Mouse (Mus musculus) intestine, embryonic 16.5 days (tissue): ENCODE measurements around the gene Fam183b. TPM values are rescaled to one million over a fixed set of nuclear protein-coding genes. Genes with fewer than 3 reads are reported as not detected.
"Not testable (repeated sequence)": the region's sequence is repeated elsewhere in the genome, so short reads cannot be mapped to it uniquely, and the experiment has no call there.

ENCODE experiments used
- ATAC-seq: fragments of 200-750 bp; cut with Nextera tagmentation; 2 replicates; pipeline ENCODE4 v1.8.0; 2017; ENCODE audit warnings: moderate TSS enrichment, moderate library complexity
- H3K27ac ChIP-seq: fragments of 300-500 bp; sonication (generic); 2 replicates; pipeline ENCODE4 v1.5.1; 2014; ENCODE audit warnings: mild to moderate bottlenecking, low read length
- H3K27me3 ChIP-seq: fragments of 300-500 bp; sonication (generic); replicated peaks from 2 replicates; pipeline ENCODE4 v1.6.1; 2014; ENCODE audit warnings: low read length, control low read depth, mixed read lengths; ENCODE audit not compliant: control insufficient read depth, insufficient read depth
- H3K36me3 ChIP-seq: fragments of 300-500 bp; sonication (generic); 2 replicates; pipeline ENCODE4 v1.6.1; 2014; ENCODE audit warnings: low read length, control low read depth; ENCODE audit not compliant: control insufficient read depth, insufficient read depth
- H3K4me1 ChIP-seq: fragments of 300-500 bp; sonication (generic); 2 replicates; pipeline ENCODE4 v1.6.1; 2014; ENCODE audit warnings: low read length, control low read depth, mixed read lengths; ENCODE audit not compliant: control insufficient read depth, insufficient read depth
- H3K4me2 ChIP-seq: fragments of 300-500 bp; sonication (generic); 2 replicates; pipeline ENCODE4 v1.6.1; 2014; ENCODE audit warnings: low read depth, low read length, control low read depth
- H3K4me3 ChIP-seq: fragments of 300-500 bp; sonication (generic); 2 replicates; pipeline ENCODE4 v1.5.1; 2014; ENCODE audit warnings: mild to moderate bottlenecking, low read length
- H3K9ac ChIP-seq: fragments of 300-500 bp; sonication (generic); 2 replicates; pipeline ENCODE4 v1.6.1; 2014; ENCODE audit warnings: low read depth, low read length
- H3K9me3 ChIP-seq: fragments of 300-500 bp; sonication (generic); 2 replicates; pipeline ENCODE4 v1.6.1; 2016; ENCODE audit warnings: low read length, control low read depth; ENCODE audit not compliant: control insufficient read depth
- WGBS: fragments of 180-500 bp; shearing (Covaris S2); extraction: QIAGEN DNeasy Blood & Tissue Kit; methylation state at CpG from one replicate; pipeline ENCODE4 v1.1.7; 2014; 5-methylcytosine and 5-hydroxymethylcytosine counted together
- polyA plus RNA-seq: library from polyadenylated mRNA; unstranded; fragments of >200 nt; fragmentation: Nextera tagmentation; extraction: Ambion mirVana; gene quantifications from 2 replicates; pipeline ENCODE4 v1.2.1, GENCODE M21; 2015

Gene Fam183b
- polyA plus RNA-seq, 1 experiment from 2014 or later, result 10.4 TPM

DNA sequence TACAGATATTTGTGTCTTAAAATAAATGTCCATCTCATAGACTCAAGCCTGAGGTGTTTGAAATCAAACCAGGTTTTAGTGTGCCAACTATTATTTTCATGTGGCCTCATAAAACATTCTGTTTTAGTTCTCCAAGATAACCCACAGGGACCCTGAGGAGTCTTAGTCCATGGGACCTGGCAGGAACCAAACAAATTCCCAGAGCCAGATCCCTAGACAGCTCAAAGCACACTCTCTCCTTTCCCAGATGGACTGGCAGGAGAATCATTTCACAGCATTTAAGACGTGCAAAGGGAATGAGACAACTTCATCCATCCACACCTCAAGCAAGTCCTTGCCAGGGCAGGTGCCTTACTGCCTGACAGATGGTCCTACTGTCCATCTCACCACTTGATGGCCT is 12.9 kb upstream of the Fam183b start, which contains the start of gene Olfr313:
Olfr313 (plus strand) TSS at position 301 of the 400 bp plus-strand sequence.
- H3K4me1 ChIP-seq, H3K27ac ChIP-seq, H3K27me3 ChIP-seq, H3K9ac ChIP-seq, H3K4me3 ChIP-seq, H3K9me3 ChIP-seq, ATAC-seq, H3K36me3 ChIP-seq, H3K4me2 ChIP-seq: not testable (repeated sequence)
- WGBS, result 46% methylated on average over 1 of the region's 1 CpGs

DNA sequence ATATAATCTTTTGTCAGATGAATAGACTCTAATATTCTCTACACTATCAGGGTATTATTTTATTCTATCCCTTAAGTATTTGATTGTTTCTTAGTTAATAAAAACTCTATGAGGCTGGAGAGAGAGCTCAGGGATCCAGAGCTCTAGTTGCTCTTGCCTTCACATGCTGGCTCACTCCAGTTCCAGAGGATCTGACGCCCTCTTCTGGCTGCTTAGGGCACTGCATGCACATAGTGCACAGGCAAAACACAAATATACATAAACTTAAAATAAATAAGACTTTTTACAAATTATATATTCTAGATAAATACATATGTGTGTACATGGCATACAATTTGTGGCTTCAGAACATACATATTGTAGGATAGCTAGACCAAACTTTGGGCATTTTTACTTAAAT is 10.2 kb upstream of the Fam183b start:
- H3K9me3 ChIP-seq, result no peaks in the 10 kb centered on the region
- H3K9ac ChIP-seq, result no peak overlapping the region
- 8% methylated on average over 1 of the region's 1 CpGs for WGBS
- ATAC-seq, result no peak
- H3K27me3 ChIP-seq, result no peaks in the 10 kb centered on the region
- no peak overlapping the region for H3K4me2 ChIP-seq
- no peaks in the 10 kb centered on the region for H3K4me1 ChIP-seq
- no peaks in the 10 kb centered on the region for H3K36me3 ChIP-seq
- H3K27ac ChIP-seq, result no peak overlapping the region
- H3K4me3 ChIP-seq, result no peak overlapping the region

- Histone ChIP-seq H3K4me3 (no peak overlapping the region), H3K4me2 (no peak overlapping the region), H3K4me1 (peaks cover 16% of the 10 kb centered on the region; the same call in 1 of the 2 replicates), H3K9ac (no peak overlapping the region), H3K27me3 (no peaks in the 10 kb centered on the region), H3K36me3 (no peaks in the 10 kb centered on the region), H3K27ac (peak overlapping the region; percentile 77), H3K9me3 (no peaks in the 10 kb centered on the region)
- peak; percentile 83 for ATAC-seq
- WGBS, result 30% methylated on average over 2 of the region's 2 CpGs
Observed at GRCm38 (mm10) chr11:58804393-58804792, 2.6 kb upstream of the Fam183b start.

- Histone ChIP-seq H3K4me2 (no peak overlapping the region), H3K4me3 (no peak overlapping the region), H3K4me1 (peaks cover 16% of the 10 kb centered on the region; the same call in 1 of the 2 replicates), H3K27me3 (no peaks in the 10 kb centered on the region), H3K9ac (no peak overlapping the region), H3K27ac (no peak overlapping the region), H3K9me3 (no peaks in the 10 kb centered on the region), H3K36me3 (no peaks in the 10 kb centered on the region)
- ATAC-seq, result peak; percentile 67
- 34% methylated on average over 4 of the region's 4 CpGs for WGBS
Observed at GRCm38 (mm10) chr11:58803871-58804270, 2.1 kb upstream of the Fam183b start.

DNA sequence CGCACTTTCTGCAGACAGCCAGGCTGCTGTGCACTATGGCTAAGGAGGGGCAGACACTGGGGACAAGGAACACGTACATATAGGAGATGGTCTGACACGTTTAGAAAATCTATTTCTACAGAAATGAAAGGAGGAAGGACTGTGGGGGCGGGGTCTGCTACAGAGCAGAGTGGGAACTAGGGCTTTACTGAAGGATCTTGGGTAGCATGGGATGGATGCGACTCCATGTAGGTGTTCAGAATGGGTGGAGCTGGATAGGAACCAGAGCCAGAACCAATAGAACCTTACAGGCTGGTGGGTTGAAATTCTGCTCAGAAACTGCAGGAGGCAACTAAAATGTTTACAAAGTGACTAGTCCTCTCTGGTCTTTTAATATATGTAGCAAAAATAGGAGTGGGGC is 2.0 kb downstream of the Fam183b start:
- H3K36me3 ChIP-seq, result no peaks in the 10 kb centered on the region
- no peak overlapping the region for H3K4me2 ChIP-seq
- ATAC-seq, result no peak
- no peak overlapping the region for H3K4me3 ChIP-seq
- no peaks in the 10 kb centered on the region for H3K9me3 ChIP-seq
- no peak overlapping the region for H3K9ac ChIP-seq
- no peak overlapping the region for H3K27ac ChIP-seq
- no peaks in the 10 kb centered on the region for H3K27me3 ChIP-seq
- WGBS, result 79% methylated on average over 5 of the region's 5 CpGs
- H3K4me1 ChIP-seq, result peaks cover 16% of the 10 kb centered on the region; the same call in 1 of the 2 replicates

DNA sequence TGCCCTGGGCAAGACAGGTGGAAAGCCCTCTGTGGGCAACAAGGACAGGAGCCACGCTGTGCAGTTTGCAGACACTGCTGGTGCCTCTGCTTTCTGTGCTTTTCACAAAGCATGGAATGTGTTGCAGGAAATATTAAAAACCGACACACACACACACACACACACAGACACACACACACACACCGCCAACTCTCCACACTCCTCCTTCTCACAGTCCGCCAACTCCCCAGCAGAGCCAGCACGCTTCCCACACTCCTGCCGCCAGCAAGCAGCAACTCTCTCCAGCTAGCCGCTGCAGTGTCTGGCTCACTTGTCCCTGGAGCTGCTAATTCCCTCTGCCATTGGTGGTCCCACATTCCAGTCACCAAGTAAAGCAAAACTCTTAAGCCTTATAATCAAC is 4.9 kb downstream of the Fam183b start:
- WGBS, result 68% methylated on average over 7 of the region's 7 CpGs
- Histone ChIP-seq H3K27ac (no peak overlapping the region), H3K4me1 (peaks cover under 1% of the 10 kb centered on the region; the same call in 1 of the 2 replicates), H3K27me3 (no peaks in the 10 kb centered on the region), H3K9ac (no peak overlapping the region), H3K9me3 (no peaks in the 10 kb centered on the region), H3K4me2 (no peak overlapping the region), H3K4me3 (no peak overlapping the region), H3K36me3 (no peaks in the 10 kb centered on the region)
- no peak for ATAC-seq

DNA sequence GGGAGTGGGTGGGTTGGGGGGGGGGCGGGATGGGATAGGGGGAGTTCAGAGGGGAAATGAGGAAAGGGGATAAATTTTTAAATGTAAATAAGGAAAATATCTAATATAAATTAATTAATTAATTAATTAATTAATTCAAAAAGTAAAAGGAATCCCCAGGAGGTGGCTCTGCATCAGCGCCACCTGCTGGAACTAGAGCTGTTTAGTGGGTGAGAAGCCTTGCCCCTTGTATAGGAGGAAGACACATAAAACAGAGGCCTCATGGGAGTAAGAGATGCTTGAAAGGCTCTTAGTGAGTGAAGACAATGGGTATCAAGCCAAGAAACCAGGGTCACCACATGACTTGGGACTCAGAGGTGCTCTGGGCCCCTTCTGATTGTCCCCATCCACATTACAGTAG is 5.9 kb downstream of the Fam183b start:
- Histone ChIP-seq H3K9ac (no peak overlapping the region), H3K27ac (no peak overlapping the region), H3K27me3 (no peaks in the 10 kb centered on the region), H3K9me3 (no peaks in the 10 kb centered on the region), H3K4me1 (no peaks in the 10 kb centered on the region), H3K36me3 (no peaks in the 10 kb centered on the region), H3K4me2 (no peak overlapping the region), H3K4me3 (no peak overlapping the region)
- WGBS, result 86% methylated on average over 2 of the region's 2 CpGs
- ATAC-seq, result no peak

GRCm38 (mm10) chr11:58790646-58791045 is 11.1 kb downstream of the Fam183b start:
- Histone ChIP-seq H3K4me1 (no peaks in the 10 kb centered on the region), H3K4me2 (no peak overlapping the region), H3K9ac (no peak overlapping the region), H3K9me3 (no peaks in the 10 kb centered on the region), H3K27ac (no peak overlapping the region), H3K27me3 (no peaks in the 10 kb centered on the region), H3K4me3 (no peak overlapping the region), H3K36me3 (no peaks in the 10 kb centered on the region)
- 74% methylated on average over 6 of the region's 6 CpGs for WGBS
- no peak for ATAC-seq

DNA sequence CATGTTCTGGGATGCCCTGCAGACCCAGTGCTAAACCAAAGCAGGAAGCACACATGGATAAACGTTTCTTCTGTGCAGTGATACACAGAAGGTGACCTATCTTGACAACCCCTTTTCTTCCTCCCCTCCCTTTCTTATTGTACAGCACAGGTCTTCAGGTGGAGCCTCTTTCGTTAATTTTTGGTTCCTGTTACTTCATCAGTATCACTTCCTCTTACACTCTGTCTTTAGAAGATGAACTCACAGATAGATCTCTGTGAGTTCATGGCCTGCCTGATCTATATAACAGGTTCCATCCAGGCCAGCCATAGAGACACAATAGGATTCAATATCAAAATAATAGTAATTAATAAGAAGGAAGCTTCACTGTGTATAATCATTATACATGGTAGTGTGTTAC is 11.7 kb downstream of the Fam183b start:
- Histone ChIP-seq H3K9me3 (no peaks in the 10 kb centered on the region), H3K27ac (no peak overlapping the region), H3K4me2 (no peak overlapping the region), H3K9ac (no peak overlapping the region), H3K4me3 (no peak overlapping the region), H3K27me3 (no peaks in the 10 kb centered on the region), H3K4me1 (no peaks in the 10 kb centered on the region), H3K36me3 (no peaks in the 10 kb centered on the region)
- no peak for ATAC-seq
- 38% methylated on average over 2 of the region's 2 CpGs for WGBS

- no peak for ATAC-seq
- Histone ChIP-seq H3K27me3 (no peaks in the 10 kb centered on the region), H3K9me3 (no peaks in the 10 kb centered on the region), H3K4me2 (no peak overlapping the region), H3K4me1 (no peaks in the 10 kb centered on the region), H3K4me3 (no peak overlapping the region), H3K36me3 (no peaks in the 10 kb centered on the region), H3K27ac (no peak overlapping the region), H3K9ac (no peak overlapping the region)
- 29% methylated on average over 3 of the region's 3 CpGs for WGBS
Observed at GRCm38 (mm10) chr11:58789532-58789931, 12.2 kb downstream of the Fam183b start.
